Comparison of ENCODE assay signal across 15 mouse cellular contexts in genomic region chr11:86946644-86947195, GRCm38 (mm10). TPM values are rescaled to one million over a fixed set of nuclear protein-coding genes. Genes with fewer than 3 reads are reported as not detected.
DNase-seq lines count a peak whose midpoint lies in the region; ATAC-seq and TF ChIP-seq lines count a peak whose summit lies in the region.
"Had no signal": no experiment of that assay in that cellular context is flagged by ENCODE, and none has a peak within 500 bp of the region (broad histone marks: within the 10 kb centered on the region; RNA-seq: fewer than 3 reads in every experiment).

No protein-coding gene starts in this region.

- peaks cover 34% of the 10 kb centered on the region for H3K4me1 ChIP-seq in heart, embryonic 11.5 days (ENCODE audit: control insufficient read depth, insufficient read depth, low read length)
- H3K4me1 ChIP-seq in embryonic facial prominence, embryonic 11.5 days (ENCODE audit: control insufficient read depth, insufficient read depth, low read length): no peaks in the 10 kb centered on the region
- peaks cover 17% of the 10 kb centered on the region for H3K4me1 ChIP-seq in midbrain, embryonic 12.5 days
- H3K4me1 ChIP-seq in cerebellum, adult 2 months (ENCODE audit: control insufficient read depth, insufficient read depth, low read length): peaks cover 38% of the 10 kb centered on the region
- H3K4me1 ChIP-seq: liver, embryonic 13.5 days had no signal

- no peaks in the 10 kb centered on the region for H3K9me3 ChIP-seq in heart, embryonic 11.5 days (replicated peaks; ENCODE audit: control insufficient read depth, low read length)
- H3K9me3 ChIP-seq in embryonic facial prominence, embryonic 11.5 days (replicated peaks; ENCODE audit: control insufficient read depth, low read length): no peaks in the 10 kb centered on the region
- no peaks in the 10 kb centered on the region for H3K9me3 ChIP-seq in midbrain, embryonic 12.5 days
- H3K9me3 ChIP-seq: liver, embryonic 13.5 days had no signal

- 53% methylated on average over 6 of the region's 6 CpGs for WGBS in heart, embryonic 11.5 days (ENCODE audit: insufficient replicate concordance)
- 50% methylated on average over 6 of the region's 6 CpGs for WGBS in embryonic facial prominence, embryonic 11.5 days
- 44% methylated on average over 6 of the region's 6 CpGs for WGBS in midbrain, embryonic 12.5 days
- WGBS in cerebellum, adult 2 months: 53% methylated on average over 6 of the region's 6 CpGs

- intact Hi-C loops in heart, postnatal 36 days (cut with DNase I): no loop called here
- intact Hi-C loops in left cerebral cortex, adult 2 months (cut with DNase I): loop anchor here (10.0 kb wide), 1 partner anchor 52 kb away; no protein-coding TSS in a partner anchor

- no peak overlapping the region for H3K4me3 ChIP-seq in heart, embryonic 11.5 days (ENCODE audit: low read depth, low read length)
- H3K4me3 ChIP-seq in left cerebral cortex, adult 2 months: no peak overlapping the region
- H3K4me3 ChIP-seq in embryonic facial prominence, embryonic 11.5 days (ENCODE audit: low read depth, low read length): no peak overlapping the region
- no peak overlapping the region for H3K4me3 ChIP-seq in midbrain, embryonic 12.5 days
- no peak overlapping the region for H3K4me3 ChIP-seq in cerebellum, adult 2 months (replicated peaks; ENCODE audit: insufficient read depth, low read depth, low read length)
- H3K4me3 ChIP-seq: liver, embryonic 13.5 days had no signal

- no peak for TF ChIP-seq CTCF in left cerebral cortex, adult 2 months (IDR thresholded peaks at IDR 0.05)
- no peak for TF ChIP-seq CTCF in cerebellum, adult 2 months (IDR thresholded peaks at IDR 0.05; ENCODE audit: borderline replicate concordance, insufficient read depth, low read depth, low read length)

- no peak overlapping the region for H3K9ac ChIP-seq in heart, embryonic 11.5 days (ENCODE audit: low read depth, low read length)
- no peak overlapping the region for H3K9ac ChIP-seq in embryonic facial prominence, embryonic 11.5 days (replicated peaks; ENCODE audit: low read length)
- H3K9ac ChIP-seq in midbrain, embryonic 12.5 days (replicated peaks): no peak overlapping the region
- H3K9ac ChIP-seq: liver, embryonic 13.5 days had no signal

- no peaks in the 10 kb centered on the region for H3K27me3 ChIP-seq in heart, embryonic 11.5 days (ENCODE audit: control insufficient read depth, insufficient read depth, low read length)
- no peaks in the 10 kb centered on the region for H3K27me3 ChIP-seq in embryonic facial prominence, embryonic 11.5 days (ENCODE audit: control insufficient read depth, insufficient read depth, low read length)
- no peaks in the 10 kb centered on the region for H3K27me3 ChIP-seq in midbrain, embryonic 12.5 days
- no peaks in the 10 kb centered on the region for H3K27me3 ChIP-seq in cerebellum, adult 2 months (ENCODE audit: control insufficient read depth, insufficient read depth, low read length)
- H3K27me3 ChIP-seq: liver, embryonic 13.5 days had no signal

- peaks cover 17% of the 10 kb centered on the region for H3K36me3 ChIP-seq in heart, embryonic 11.5 days (ENCODE audit: control insufficient read depth, insufficient read depth, low read length)
- no peaks in the 10 kb centered on the region for H3K36me3 ChIP-seq in embryonic facial prominence, embryonic 11.5 days (replicated peaks; ENCODE audit: control insufficient read depth, insufficient read depth, low read depth, low read length)
- H3K36me3 ChIP-seq in midbrain, embryonic 12.5 days: peaks cover 17% of the 10 kb centered on the region
- H3K36me3 ChIP-seq: liver, embryonic 13.5 days had no signal

- H3K4me2 ChIP-seq in heart, embryonic 11.5 days: no peak overlapping the region
- H3K4me2 ChIP-seq in embryonic facial prominence, embryonic 11.5 days (ENCODE audit: low read depth, low read length): no peak overlapping the region
- H3K4me2 ChIP-seq in midbrain, embryonic 12.5 days (replicated peaks): no peak overlapping the region
- H3K4me2 ChIP-seq: liver, embryonic 13.5 days had no signal

- no peak for DNase-seq in heart, postnatal 36 days
- peak in 1 of 2 experiments; percentile 20 for DNase-seq in left cerebral cortex, adult 2 months (ENCODE audit: extremely low spot score in 1 of 2, low spot score in 2 of 2)
- no peak for DNase-seq in left cerebral cortex, adult 11 months (ENCODE audit: low spot score)
- no peak for DNase-seq in embryonic facial prominence, embryonic 11.5 days (ENCODE audit: low spot score)
- DNase-seq in spleen, postnatal 10 days (ENCODE audit: low spot score in 2 of 2): no peak
- no peak for DNase-seq in cerebellum, adult 2 months
- DNase-seq: adrenal gland, postnatal 25 days; cerebellum, adult 11 months; embryo, embryonic 11 days; gastrocnemius, postnatal 36 days; kidney, adult 8-10 months; liver, embryonic 13.5 days; spleen, adult 18-20 months had no signal

- TF ChIP-seq POLR2A in cerebellum, adult 2 months (IDR thresholded peaks at IDR 0.05; ENCODE audit: borderline replicate concordance, insufficient read depth, low read length): no peak

- H3K27ac ChIP-seq in heart, embryonic 11.5 days (ENCODE audit: low read depth, low read length): peak overlapping the region; percentile 67
- H3K27ac ChIP-seq in left cerebral cortex, adult 2 months: peak overlapping the region; percentile 77
- H3K27ac ChIP-seq in embryonic facial prominence, embryonic 11.5 days (replicated peaks; ENCODE audit: low read depth, low read length): no peak overlapping the region
- H3K27ac ChIP-seq in midbrain, embryonic 12.5 days (replicated peaks): peak overlapping the region; percentile 75
- no peak overlapping the region for H3K27ac ChIP-seq in cerebellum, adult 2 months (ENCODE audit: insufficient read depth, low read length)
- H3K27ac ChIP-seq: liver, embryonic 13.5 days had no signal

- ATAC-seq in heart, embryonic 11.5 days (replicated peaks; ENCODE audit: insufficient number of reproducible peaks, low FRiP score, low TSS enrichment): no peak
- peak; percentile 18; the same call in 1 of the 2 replicates for ATAC-seq in embryonic facial prominence, embryonic 11.5 days (replicated peaks; ENCODE audit: insufficient number of reproducible peaks, low FRiP score, low TSS enrichment, low read depth)
- ATAC-seq in midbrain, embryonic 12.5 days (ENCODE audit: low FRiP score, low read depth): peak; percentile 9; the same call in 1 of the 2 replicates

RNA-seq across cellular contexts. Expression of gene Ypel2, which starts 46.8 kb away (rescaled TPM):
- polyA plus RNA-seq in heart, embryonic 11.5 days (2014; fragmentation: Nextera tagmentation; extraction: Ambion mirVana): 16.8 and 23.9 TPM in 2 replicates
- 10 to 100 TPM; 11.1 to 31.6 TPM for total RNA-seq in heart, postnatal 36 days (2021)
- 10 to 100 TPM; 42.8 to 45.5 TPM for total RNA-seq in left cerebral cortex, adult 2 months (2021)
- 6.2 and 7.6 TPM in 2 replicates for polyA plus RNA-seq in embryonic facial prominence, embryonic 11.5 days (2014; fragmentation: Nextera tagmentation; extraction: Ambion mirVana)
- 10.0 and 10.3 TPM in 2 replicates for polyA plus RNA-seq in midbrain, embryonic 12.5 days (2016; fragmentation: Nextera tagmentation; extraction: Ambion mirVana)
- 25.3 and 26.7 TPM in 2 replicates for polyA plus RNA-seq in cerebellum, adult 2 months (2012; rRNA removed)

Comparison
In these comparisons a context has a peak if more than half of its experiments do, and no peak if none do; other contexts are left out.
1. H3K27ac ChIP-seq: peak in heart, embryonic 11.5 days (single experiment), left cerebral cortex, adult 2 months (single experiment) and midbrain, embryonic 12.5 days (single experiment); none in embryonic facial prominence, embryonic 11.5 days (single experiment) and cerebellum, adult 2 months (single experiment).